Mouse (Mus musculus) monocyte, adult 5-6 weeks (primary cell): ENCODE measurements at regions not wholly inside any gene's neighbourhood (a gene's known extent, or its start where the extent isn't known, plus 50 kb on each side); places are given as distances from the start of the nearest gene placed in this dataset.

Source experiments
- ATAC-seq: fragments of 153-309, 156-312 bp; replicated peaks from 2 replicates; pipeline ENCODE4 v1.8.0; 2017; ENCODE audit warnings: mild to moderate bottlenecking; ENCODE audit not compliant: low TSS enrichment, insufficient number of reproducible peaks, severe bottlenecking, poor library complexity, low FRiP score

DNA sequence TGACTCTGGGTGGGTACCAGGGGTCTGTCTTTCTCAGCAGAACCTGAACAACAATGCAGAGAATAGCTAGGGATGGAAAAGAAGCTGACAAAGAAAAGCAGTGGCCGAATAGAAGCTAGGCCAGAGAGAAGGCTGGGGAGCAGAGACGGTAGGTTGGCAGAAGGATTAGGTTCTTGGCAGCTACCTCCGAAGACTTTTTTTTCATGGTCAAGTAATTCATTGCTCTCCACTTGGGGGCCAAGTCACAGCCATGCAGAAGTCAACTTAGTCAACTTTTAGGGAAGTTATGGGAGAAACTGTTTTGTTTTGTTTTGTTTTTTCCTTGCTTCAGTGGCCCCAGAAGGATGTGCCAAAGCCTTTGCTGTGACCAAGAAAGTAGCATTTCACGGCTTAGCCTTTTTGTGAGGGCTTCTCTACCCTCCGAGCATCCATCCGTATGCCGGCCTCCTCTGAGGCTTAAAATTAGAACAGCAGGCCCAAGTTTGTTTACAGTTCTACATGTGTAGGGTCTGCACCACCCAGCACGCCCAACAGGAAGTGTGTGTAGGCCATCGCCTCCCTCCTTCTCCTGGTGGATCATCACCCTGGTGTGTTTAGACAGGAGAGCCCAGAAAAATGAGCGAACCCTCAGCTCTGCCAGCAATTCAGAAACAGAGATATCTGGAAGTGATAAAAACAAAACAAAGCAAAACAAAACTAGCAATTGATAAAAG, 226.2 kb downstream of the Tbx18 start:
- no peak for ATAC-seq

DNA sequence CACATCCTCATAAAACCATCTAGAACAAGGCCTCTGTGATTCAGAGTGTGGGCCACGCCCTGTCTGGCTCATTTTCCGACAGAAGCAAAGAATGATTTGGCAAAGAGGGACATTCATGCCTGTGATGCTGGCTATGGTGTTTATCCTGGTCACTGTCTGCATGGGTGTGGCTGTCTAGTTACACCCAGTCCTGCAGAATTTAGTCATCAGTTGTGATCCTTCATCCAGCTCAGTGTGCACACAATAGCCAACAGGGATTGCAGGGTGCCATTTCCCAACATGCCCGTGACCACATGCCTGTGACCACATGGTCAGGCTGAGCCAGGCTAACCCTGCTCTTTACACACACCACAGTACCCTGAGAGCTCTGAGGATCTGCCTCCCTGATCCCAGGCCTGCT, 208.8 kb upstream of the Cep162 start:
- ATAC-seq: 0 out of 2 replicates have a peak, but pooled peaks have one; percentile 35

DNA sequence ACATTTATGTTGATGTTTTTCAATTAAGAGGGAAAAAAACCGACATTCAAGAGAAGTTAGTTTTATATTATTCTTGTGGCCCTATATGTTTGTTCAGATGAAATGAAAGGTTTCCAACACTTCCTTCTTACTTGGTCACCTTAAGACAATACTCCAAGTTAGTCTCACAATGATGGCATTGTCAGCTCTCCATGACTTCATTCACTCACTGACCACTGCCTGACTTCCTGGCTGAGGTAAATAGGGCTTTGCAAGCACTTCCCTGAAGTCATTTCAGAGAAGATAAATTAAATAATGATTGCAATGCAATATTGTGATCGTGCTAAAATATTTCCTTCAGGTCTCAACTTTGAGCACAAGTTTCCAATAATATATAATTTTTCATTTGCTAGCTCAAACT, 197.9 kb upstream of the Cep162 start:
- ATAC-seq: no peak

DNA sequence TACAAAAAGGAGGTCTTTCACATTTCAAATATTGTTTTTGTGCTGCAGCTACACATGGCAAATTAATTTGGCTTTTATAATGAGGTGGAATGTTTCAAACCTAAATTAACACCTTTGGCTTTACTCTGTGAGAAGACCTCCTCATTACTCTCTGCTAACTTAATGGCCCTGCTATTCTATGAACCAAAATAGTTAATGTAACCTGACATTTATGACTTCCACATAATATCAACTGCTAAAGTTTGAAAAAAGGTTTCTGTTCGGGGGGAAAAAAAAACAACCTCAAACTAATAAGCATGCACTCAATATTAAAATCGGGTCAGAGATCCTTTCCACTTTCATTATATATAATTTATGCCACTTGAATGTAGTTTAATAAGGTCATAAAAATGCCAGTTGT, 197.2 kb upstream of the Cep162 start:
- no peak for ATAC-seq

DNA sequence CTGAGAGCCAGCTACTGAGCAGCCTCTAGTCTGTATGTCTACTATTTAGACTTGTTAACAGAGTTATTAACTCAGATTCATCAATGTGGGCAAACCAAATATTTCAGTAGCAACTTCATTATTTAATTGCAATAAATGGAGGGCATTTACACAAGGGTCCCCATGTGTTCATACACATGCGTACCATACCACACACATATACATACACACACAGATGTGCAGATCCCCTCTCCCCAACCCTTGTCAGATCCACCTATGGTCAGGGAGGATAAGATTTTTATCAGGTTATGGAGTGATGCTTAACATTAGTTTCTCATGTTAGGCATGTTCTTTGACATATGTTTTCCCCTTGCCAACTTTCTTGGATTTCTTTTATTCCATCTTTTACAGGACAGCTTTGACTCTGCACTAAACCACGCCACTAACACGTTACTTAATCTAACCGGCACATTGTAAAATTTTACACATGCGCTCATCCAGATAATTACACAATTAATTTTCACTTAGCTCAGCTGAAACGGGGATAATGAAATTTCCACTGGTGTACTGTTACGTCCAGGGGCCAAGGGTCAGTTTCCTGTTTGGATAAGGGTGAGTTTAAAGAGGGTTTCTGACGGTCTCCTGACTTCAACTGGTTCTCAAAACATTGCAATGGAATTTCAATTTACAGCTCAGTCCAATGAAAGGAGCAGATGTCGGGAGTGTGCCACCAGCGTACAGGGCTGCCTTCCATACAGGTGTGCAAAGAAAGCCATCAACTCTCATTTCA, 188.3 kb upstream of the Cep162 start:
- ATAC-seq: no peak

DNA sequence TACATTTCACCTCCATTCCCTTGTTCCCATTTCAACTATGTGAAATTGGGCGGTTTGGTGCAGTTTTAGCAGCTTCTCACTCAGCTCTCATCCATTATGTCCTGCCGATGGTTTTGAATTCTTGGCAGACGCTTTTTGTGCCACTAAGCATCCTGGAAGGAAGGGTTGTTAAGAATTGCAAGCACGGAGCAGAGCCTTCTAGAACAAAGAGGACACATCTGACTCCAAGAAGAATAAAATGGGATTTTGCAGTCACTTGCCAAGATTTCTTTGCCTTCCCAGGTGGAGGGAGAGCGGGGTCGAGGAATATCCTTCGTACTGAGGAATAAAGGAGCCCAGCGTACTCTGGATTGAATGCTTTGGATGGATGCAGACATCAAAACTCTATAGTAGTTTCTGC, 176.7 kb upstream of the Cep162 start:
- ATAC-seq: no peak

DNA sequence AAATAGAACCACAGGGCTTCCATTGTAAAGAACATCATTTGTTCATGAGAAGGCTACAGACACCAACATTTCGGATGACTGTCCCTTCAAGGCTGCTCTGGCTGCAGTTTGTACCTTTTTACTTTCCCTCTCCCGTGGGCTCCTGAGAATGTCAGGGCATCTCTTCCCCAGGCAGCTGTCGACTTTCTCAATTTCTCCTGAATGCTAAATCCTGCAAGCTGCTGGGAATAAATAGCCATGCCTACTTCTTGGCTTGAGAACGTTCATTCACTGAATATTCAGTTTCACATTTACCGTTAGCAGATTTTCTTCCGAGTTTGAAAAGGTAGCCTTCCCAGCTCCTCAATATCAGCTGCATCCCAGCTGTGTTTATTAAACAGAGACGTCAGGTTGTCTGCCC, 176.2 kb upstream of the Cep162 start:
- ATAC-seq: no peak

DNA sequence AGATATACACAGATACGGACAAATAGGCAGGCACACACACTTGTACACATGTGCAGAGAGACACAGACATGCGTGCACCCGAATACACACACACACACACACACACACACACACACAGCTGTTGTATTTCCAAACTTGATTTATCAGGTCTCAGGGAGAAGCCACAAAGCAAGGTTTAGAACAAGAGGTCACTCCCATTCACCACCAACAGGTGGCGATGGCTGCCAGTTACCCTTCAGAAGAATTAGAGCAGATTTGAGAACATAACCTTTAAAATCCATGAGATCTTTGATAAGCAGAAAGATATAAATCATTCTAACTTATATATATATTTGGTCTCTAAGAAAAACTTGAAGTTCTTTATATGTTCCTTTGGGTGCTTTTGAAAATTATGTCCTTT, 169.9 kb upstream of the Cep162 start:
- ATAC-seq: no peak

DNA sequence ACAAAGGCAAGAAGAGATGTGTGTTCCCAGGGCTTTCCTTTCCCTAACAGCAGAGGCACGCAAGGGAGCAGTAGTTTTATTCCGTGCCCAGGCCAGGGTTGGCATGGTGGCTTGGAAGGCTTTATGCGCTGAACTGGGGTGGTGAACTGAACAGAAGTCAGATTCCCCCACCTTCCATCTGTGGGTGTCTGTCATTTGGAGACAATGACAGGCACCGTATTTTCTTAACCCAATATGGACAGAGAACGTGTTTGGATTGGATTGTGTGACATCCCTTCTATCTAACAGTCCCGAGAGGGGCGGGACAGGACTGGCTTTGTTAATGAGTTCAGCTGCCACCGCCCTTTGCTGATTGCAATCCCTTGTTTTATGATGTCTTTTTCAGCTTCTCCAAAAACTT, 165.8 kb upstream of the Cep162 start:
- no peak for ATAC-seq

DNA sequence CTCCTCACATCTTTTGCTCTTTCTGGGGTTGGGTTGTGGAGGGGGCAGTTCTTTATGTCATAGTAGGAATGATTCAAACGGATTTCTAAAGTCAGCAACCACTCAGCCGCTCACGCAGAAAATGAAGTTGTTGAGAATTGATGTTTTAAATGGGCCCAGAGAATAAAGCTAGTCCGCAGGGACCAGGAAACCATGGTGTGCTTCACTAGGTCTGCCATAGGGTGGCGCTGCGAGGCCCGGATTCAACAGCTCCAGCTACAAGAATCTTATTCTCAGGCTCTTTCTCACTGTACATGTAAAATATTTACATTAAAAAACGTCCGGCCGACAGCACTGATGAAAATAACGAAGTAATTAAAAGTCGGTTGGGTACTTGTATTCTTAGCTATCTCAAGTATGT, 164.0 kb upstream of the Cep162 start:
- no peak for ATAC-seq

DNA sequence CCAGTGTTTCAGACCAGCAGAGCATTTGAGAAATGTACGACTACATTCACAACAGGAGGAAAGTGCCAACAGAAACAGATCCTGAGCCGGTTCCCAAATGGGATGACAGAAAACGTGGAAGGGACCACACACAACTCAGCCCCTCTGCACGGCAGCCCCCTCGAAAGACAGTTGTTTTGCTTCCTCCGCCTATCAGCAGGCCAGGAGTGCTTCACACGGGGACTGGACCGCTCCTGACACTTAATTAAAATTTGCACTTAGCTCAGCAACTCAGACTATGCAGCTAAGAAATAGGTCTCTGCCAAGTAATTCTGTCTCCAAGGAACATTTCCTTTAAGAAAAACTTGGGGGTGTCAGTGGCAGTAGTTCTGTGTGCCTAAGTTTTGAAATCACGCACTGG, 157.6 kb upstream of the Cep162 start:
- ATAC-seq: no peak

DNA sequence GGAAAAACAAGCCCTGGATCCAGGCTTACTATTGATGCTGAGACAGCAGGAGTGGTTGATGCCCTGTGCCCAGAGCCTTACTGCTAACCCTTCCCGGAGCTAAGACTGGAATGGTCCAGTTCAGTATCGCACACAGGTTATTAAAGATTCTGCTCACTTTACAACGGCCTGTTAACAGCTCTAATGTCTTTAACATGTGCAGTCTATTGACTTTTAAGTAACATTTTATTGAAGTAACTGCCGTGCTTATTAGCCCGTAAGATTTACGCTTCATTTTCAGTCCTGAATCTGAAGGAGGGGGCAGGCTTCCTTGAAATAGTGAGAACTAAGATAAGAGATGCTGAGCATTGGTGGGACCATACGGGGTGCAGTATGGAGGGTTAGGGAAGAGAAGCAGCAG, 155.7 kb upstream of the Cep162 start:
- ATAC-seq: no peak

DNA sequence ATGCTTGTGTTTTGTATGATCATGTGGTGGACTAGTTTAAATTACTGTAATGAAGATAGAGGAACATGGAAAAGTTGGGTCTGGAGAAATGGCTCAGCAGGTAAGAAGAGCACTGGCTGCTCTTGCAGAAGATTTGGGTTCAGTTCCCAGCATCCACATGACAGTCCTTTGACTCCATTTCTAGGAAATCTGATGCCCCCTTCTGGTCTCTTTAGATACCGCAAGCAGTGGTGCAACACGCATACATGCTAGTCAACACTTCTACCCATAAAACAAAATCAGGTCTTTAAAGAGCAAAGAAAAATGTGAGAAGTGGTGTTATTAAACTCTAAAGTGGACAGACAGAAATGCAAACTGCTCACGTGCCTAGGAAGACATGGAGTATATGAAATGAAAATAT, 154.4 kb upstream of the Cep162 start:
- no peak for ATAC-seq

DNA sequence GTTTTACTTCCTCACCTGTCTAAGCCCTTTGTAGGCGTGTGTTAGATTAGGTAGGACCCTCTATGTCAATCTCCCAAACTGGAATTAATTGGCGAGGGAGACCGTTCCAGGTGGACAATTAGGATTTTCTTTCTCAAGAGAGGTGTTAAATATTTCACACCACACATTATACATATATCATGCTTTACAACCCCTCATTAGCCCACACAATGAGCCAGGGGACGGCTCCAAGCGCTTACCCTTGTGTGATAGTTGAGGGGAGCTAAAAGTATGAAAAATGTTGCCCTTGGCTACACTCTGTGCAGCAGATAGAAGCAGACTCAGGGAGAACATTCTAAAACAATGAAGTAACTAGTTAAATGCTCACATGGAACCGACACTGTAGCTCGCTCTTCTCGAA, 153.5 kb upstream of the Cep162 start:
- ATAC-seq: no peak

DNA sequence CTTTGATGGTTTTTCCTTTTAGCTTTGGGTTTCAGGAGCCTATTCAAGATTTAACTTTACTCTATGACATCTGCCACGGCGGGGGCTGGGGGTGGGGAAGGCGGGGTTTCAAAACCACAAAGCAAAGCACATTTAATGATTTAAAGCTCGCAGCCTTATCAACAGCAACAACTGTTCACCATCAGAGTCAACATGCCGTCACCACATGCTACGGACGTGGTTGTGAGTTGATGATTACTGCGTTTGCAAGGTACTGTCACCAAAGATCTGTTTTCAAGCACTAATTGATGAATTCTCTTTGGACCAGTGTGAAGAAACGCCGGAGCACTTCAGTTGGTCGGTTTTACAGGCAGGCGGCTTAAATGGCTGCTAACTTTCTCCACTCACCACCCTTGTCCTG, 151.1 kb upstream of the Cep162 start:
- ATAC-seq: no peak

DNA sequence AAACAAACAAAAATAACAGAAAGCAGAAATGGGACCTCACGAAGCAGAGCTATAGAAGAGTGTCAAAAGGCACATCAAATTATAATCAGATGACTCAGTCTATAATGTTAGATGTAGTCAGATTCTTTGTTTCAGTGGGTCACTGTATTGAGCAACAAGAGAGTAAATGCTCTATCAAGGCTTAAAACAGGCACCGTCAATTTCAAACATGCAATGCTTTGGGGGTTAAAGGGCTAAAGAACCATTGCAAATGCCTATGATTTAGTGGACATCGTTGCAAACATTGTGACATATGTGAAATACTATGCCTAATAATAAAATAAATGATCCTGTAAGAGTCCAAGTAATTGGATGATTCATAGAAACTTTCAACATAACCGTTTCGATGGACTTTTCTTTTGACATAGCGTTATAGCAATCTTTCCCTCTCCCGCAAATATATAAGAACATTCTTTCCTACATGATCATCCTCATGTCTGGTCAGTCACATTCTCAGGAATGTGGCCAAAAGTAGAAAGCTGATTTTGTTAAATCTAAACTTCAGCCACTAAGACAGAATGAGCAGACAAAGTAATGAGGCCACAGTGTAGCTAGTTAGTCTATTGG, 149.9 kb upstream of the Cep162 start:
- ATAC-seq: no peak

DNA sequence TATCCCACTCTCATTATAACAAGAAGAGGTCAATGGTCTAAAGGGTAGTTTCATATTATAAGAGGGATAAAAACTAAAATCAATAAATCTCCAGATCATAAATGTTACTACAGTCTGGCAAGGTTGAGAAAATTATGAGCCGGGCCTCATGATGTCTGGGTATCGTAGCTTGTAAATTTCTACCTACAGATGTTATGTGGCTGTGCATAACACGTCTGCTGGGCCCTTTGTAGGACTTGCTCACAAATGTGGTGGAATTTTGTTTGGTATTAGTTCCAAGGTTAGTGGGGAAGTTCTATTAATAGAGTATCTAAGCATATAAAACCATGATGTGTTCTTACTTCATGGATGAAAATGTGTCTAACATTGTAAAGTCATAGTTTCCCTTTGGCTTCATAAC, 146.7 kb upstream of the Cep162 start:
- ATAC-seq: no peak

DNA sequence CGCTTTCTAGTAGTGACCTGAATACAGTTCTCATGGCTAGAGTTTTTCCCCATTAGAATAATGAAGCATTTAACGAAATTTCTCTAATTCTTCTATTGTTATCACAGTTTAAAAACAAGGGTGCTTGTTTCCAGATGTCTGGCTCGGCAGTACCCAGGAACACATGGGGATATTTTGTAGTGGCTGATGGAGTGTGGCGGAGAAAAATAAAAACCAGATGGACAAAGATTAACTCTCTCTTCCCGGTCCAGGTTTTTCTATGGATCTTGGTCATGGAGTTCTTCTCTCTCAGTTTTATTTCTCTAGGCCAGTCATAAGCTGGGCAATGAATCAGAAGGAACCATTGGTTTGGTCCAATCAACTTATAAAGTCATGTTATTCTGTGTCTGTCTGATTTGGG, 132.2 kb upstream of the Cep162 start:
- ATAC-seq: no peak

DNA sequence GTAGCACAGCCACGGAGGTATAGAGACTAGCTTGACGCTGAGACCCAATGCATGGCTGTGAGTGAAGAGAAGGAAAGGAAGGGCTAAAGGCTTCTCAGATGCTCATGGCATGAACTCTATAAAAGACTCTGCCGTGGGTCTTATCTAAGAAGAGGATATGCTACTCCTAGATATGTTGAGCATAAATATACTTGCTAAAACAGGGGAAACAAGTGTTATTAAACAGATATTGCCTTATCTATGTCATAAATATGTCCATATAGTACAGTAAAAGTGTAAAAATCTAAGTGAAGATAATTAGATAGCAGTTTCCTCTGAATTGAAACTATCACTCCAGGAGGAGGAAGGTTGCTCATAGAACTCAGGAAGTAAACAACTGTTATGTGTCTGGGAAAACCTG, 128.2 kb upstream of the Cep162 start:
- no peak for ATAC-seq

DNA sequence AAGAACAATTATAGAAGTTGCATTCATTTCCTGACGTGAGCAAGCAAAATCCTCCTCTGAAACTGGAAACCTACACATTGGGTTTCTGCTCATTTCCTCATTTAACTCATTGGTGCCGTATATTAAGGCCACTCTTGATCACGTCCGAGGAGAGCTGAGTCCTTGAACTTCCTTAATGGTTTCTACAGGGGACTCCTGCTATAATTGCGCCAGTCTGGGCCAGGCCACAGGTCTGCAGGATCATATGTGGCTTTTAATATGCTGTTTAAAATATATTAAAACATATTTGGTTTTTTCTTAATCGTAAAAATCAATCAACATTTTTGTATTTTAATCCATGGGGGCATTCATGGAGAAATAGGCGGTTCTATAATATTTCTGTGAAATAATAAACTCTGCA, 122.6 kb upstream of the Cep162 start:
- ATAC-seq: no peak
